Mouse (Mus musculus): ENCODE data around the gene Tbc1d1.

Tbc1d1 gene

DNA sequence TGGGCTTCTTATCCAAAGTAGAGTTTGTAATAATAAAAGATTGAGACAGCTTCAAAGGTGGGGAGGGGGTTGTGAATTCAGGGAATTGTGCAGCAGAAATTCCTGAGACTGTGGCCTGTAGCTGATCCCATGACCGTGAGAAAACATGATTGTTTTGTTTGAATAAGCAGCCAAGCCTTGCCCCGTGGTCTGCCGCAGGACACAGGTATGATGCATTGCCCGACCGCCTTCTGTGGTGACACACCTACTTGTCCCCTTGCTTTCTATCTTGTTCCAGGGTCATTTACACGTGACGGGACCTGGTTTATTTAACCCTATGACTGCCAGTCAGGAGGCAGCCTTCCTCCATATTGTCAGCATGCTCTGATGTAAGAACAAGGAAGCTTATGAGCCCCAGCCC is 123.6 kb downstream of the Tbc1d1 start:
- no peak for DNase-seq (ENCODE audit: low spot score)

DNA sequence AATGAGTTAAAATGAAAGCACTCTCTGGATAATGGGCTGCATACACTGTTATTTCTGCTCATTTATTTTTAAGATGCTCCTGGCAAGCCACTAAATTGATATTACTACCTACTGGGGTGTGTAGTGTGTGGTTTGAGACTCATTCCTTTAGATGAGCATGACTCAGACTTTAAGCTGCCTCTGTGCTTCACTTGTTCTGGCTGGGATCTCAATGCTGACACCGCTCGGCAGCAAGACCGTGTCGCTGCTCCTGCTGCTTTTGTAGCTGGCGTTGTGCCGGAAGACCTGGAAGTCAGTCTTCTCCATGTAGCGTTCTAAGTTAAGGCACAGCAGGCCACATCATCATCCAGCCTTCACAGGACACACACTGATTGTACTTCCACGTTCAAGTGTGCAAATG is 124.1 kb downstream of the Tbc1d1 start:
- DNase-seq (ENCODE audit: low spot score) = no peak

DNA sequence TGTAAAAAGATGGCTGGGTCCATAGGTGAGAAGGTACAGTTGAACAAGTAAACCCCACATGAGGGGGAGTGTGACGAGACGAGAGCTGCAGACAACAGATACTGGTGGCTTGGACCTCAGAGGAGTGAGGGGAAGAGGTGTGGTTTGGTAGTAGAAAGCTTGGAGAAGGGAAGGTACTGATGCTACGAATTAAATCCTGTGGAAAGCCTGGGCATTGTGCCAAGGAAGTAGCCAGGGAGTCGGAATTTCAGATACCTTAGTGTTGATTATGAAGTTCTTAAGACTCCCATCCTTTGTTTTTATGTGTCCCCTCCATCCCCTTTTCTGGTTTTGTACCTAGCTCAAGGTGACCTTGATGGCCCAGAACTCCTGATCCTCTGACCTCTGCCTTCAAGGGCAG is 124.5 kb downstream of the Tbc1d1 start:
- DNase-seq (ENCODE audit: low spot score) = no peak

DNA sequence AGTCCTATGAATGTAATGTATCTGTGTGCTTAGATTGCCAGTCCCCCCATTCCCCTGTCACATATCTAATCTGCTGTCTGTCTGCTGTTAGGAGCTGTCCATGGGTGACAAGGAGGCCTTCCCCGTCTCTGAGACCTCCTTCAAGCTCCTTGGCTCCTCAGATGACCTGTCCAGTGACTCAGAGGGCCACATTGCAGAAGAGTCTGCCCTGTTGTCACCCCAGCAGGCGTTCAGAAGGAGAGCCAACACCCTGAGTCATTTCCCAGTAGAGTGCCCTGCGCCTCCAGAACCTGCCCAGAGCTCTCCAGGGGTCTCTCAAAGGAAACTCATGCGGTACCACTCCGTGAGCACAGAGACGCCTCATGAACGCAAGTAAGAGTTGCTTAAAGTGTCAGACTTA is 125.6 kb downstream of the Tbc1d1 start:
- DNase-seq (ENCODE audit: low spot score) = no peak

DNA sequence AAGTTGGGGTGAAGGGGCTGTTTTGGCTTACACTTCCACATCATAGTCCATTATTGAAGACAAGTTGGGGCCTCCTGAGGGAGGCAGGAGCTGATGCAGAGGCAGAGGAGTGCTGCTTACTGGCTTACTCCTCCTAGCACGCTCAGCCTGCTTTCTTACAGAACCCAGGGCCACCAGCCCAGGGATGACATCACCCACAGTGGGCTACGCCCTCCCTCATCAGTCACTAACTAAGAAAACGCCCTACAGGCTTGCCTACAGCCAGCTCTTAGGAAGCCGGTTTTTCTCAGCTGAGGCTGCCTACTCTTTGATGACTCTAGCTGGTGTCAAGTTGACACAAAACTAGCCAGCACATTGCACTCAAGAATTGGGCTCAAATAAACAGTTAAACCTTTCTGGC is 126.5 kb downstream of the Tbc1d1 start:
- no peak for DNase-seq (ENCODE audit: low spot score)

DNA sequence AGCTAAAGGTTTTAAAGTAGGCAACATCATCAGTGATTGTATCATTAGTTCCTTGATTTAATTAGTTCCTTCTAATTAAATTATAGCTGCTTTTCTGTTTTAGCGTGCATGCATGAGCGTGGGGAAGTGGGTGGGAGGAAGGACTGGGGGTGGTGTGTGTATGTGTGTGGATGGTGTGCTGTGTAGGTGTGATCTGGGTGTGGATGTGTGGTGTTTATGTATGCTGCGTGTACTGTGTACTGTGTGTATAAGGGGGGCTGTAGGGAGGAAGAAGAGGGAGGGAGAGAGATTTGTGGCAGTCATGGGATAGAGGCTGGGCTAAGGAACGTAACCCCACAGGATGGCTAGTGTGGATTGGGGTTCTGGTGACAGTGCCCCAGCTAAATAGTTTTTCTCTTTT is 129.2 kb downstream of the Tbc1d1 start:
- DNase-seq (ENCODE audit: low spot score) = no peak

DNA sequence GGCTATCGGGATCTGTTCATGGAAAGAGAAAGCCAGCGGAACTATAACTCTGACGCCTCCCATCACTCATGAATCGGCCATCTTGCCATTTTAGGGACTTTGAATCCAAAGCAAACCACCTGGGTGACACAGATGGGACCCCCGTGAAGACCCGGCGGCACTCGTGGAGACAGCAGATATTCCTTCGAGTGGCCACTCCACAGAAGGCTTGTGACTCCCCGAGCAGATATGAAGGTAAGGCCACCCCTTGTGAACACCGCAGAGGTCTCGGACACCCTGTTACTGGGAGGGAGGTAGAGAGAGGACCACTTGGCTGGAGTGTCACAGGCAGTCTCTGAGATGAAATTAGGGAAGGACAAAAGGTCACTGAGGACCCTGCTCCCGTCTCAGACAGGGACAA is 129.7 kb downstream of the Tbc1d1 start:
- DNase-seq (ENCODE audit: low spot score) = no peak

DNA sequence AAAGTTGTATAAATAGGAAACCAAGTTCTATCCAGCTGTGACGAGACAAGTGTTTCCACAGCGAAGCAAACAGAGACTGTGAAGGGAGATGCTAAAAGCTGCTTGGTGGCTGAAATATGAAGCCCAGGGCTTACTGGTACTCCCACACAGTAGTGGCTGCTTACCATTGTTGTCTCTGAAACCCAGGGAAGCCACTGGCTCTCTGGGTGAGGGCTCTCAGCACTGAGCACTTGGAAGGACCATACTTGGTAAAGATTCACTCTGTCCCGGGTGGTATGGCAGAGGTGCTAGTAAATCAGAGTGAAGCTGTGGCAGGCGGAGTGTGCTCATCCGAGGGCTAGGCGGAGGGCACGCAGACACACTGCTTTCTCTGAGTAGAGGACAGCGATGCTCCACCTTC is 131.2 kb downstream of the Tbc1d1 start:
- DNase-seq (ENCODE audit: low spot score) = no peak

DNA sequence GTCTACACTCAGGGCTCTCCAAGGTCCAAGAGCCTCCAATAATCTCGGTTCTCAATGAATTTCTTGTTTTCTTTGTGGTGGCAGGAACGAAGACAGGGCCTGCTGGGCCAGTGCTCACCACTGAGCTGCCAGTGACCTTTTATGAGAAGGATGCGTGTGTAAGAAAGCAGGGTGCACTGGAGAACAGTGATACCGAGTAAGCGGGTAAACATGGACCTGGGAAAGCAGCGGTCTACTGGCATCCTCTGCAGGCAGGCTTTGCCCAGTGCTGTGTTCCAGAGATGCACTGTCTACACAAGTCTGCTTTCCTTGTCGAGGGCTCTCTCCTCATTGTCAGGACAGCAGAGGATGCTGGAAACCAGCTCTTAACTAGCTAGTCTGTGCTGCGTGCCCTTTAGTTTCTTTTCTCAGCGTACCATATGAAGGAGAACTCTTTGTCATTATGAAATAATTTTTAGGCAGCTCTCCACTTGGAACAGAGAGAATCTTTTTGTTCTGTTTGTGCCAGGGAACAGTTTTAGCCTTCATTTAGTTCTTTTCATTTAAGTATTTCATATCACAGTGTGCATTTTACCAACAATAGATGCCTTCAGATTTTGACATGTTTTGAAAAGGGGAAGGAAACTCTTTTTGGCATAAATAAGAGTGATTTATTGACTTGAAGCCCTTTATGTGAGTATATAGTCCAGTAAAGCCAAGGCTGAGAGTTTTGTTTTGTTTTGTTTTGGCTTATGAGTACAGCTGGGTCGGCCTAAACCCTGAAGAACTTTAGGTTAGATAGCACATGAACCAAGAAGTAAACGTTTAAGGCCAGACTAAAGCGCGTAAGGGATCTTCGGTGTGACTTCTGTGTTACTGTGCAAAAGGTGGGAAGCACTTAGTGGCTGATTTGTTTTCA is 132.2 kb downstream of the Tbc1d1 start:
- DNase-seq (ENCODE audit: low spot score) = no peak

DNA sequence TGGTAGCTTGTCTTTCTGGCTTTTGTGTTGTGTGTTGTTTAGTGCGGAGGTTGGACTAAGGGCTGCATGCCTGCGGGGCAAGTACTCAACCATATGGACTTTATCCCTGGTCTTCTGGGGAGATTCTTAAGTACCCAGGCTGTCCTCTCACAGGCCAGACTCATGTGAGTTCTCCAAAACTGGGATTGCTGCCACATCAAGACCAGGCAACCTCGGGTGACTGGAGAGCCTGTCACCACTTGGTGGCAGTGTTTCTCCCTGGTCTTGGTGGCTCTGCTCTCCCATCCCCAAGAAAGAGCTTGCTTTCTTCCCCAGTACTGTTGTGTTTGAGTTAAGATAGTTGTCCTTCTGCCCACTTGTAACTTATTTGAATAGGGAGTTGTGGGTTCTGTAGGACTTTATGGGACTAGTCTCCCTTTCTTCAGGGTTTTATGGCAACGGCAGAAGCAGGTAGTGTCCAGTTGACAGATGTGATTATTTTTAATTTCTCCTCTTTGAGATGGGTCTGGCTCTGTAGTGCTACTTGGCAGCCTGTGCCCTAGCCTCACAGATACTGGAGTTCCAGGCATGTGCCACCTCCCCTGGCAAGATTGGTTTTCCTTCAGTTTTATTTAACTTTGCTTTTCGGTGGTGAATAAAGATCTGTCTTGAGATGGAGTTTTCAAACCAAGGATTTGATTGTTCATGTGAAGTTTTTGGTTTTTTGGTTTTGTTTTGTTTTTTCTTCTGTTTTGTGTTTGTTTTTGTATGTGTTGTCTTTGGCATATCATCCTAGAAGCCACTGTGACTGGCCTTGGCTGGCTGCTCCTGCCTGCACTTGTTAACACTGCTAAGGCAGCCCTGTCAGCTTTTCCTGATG is 133.3 kb downstream of the Tbc1d1 start:
- DNase-seq (ENCODE audit: low spot score) = peak; percentile 84

DNA sequence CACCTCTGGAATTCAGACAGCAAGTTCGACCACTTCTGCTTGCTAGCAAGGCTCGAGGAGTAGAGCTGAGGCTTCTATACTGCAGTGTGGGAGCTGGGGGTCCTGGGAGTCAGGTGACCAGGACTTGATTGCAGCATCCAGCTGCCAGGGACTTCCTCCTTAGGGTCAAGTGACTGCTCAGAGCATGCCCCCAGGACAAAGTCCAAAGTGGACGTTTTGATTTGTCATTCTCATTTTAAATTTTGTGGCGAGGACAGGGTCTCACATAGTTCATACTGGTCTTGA is 133.9 kb downstream of the Tbc1d1 start:
- no peak for DNase-seq (ENCODE audit: low spot score)

DNA sequence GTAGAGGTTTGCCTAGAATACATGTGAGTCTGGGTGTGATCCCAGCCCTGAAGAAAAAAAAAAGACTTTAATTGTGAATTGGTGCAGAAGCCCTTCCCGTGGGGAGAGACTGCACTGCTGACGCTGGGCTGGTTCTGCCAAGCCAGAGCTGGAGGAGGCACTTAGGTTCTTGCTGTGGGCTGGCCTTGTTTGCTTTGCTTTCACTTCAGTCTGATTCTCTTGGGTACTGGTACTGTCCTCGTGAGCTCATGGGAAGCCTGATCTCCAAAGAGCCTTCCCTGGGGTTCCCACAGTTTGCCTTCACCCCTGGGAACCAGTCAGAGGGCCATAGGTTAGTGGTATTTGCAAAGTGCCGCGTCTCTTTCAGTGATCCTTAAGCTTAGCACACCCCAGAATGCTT is 135.6 kb downstream of the Tbc1d1 start:
- no peak for DNase-seq (ENCODE audit: low spot score)

DNA sequence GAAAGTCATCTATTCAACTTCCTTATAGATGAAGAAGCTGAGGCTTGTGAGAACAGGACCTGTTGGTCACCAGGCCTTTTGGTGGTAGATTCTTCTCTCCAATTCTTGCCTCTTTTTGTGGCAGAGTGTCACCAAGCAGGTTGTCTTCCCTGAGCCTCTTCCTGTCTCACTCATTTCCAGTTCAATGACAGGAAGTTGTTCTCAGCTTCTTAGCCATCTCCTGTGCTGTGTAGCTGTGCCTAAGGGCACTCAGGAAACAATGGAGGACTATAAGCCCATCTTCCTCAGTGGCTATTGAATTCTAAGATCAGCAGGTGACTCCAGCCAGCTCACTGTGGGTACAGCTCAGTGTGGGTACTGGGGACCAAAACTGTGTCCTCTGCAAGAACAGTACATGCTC is 139.5 kb downstream of the Tbc1d1 start:
- DNase-seq (ENCODE audit: low spot score) = no peak

DNA sequence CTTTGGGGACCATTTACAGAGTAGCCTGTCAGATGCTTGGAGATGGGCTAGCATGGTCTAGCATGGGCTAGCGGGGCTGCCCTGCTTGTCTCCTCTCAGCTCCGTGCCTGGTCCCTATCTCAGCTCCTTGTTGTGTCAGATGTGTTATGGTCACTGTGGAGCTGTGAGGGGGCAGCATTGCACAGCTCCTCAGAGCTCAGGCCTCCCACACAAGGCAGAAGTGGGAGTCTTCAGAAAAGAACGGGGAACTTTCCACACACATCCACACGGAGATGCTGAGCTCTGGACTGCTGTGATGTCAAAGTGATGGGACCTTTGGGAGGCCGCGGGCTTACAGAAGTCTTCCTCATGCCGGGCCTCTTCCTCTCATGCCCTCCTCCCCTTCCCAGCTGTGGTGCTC is 140.2 kb downstream of the Tbc1d1 start:
- DNase-seq (ENCODE audit: low spot score) = no peak

DNA sequence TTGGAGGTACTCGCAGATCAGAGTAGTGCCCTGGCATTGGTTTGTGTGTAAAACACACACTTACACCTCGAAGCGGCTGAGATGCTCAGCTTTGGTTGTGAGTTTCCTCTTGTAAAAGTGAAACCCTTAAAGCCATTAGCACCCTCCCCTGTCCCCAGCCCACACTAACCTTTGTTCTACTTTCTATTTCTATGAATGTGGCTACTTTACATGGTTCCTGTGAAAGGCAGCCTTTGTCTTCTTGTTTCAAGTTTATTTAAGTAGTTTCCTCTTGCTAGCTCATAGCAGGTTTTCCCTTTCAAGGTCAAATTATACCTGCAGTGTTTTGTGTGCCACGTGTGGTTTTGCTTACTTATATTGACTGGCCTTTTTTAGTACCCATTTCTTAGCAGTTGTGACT is 141.0 kb downstream of the Tbc1d1 start:
- DNase-seq (ENCODE audit: low spot score) = no peak

DNA sequence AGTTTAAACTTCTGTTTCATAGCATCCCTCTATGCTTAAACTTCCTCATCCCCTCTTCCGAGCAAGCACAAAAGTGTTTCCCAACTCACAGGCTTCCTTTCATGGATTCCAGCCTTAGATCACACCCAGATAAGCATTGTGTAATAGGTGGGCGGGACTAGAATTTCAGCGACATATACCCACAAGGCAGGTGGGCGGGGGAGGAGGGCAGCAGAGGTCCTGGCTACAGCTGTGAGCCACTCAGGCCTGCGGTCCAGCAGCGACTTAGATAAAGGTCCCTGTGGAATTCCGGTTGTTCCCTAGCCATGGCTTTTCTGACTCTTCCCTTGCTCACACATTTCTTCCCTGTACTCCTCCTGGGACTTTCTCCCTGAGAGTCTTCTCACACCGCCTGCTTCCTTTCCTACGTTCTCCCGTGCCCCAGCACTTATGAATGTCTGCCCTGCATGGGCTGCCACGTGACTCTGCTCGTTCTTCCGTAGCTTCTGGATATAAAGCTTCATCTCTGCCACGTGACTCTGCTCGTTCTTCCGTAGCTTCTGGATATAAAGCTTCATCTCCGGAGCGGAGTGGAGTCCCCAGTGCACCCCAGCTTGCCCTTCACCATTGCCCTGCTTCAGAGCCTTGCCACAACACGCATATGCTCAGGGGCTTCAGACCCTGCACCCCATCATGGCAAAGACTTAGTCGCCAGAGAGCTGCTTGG is 142.4 kb downstream of the Tbc1d1 start:
- DNase-seq (ENCODE audit: low spot score) = peak; percentile 67

DNA sequence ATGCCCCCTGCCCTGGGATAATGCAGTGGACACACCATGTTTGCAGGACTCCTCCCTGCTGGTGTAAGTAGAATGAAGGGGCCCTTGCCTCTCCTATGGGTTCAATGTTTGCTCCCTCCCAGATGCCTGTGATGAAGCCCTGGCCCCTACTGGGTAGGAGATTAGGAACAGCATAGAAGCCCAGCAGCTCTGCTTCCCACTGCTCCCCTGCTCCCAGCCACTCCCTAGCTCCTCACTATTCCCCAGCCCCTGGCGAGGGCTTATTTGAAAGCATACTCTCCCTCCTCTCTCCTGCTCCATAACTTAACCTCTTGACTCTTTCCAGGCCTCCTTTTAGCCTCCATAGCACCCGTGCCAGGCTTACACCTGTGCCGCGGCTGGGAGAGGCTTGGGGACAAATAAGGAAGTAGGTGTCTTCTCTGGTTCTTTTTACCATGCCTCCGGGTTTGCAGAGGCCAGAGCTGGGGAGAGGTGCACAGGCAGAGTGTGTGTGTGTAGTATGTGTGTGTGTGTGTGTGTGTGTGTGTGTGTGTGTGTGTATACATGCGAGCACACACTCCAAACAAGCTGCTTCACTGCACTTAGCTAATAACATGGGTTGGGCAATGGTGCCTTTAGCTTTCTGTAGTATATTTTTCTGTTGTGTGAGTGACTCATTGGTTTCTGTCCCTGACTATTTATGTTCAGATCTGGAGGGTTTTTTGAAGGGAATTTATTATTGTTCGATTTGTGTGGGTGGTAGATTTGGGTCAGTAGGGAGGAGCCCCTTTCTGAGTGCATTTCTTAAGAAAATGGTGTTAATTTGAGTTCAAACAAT is 143.6 kb downstream of the Tbc1d1 start:
- DNase-seq (ENCODE audit: low spot score) = no peak

DNA sequence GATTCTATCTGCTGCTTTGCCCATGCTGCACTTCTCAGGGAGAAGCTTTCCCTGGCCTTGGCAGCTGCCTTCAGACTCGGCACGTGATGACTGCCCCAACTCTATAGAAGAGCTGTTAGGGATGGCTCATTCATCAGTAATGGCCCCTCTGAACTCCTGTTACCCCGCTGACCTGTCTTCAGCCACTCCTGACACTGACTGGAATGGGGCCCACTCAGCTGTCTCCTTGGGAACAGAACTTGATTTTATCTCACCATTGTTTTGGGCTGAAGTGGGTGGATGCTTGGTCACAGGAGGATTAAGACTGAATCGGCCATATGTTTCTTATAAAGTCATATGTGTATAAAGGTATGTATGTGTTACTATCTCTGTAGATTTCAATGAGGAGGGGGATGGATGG is 145.1 kb downstream of the Tbc1d1 start:
- no peak for DNase-seq (ENCODE audit: low spot score)

DNA sequence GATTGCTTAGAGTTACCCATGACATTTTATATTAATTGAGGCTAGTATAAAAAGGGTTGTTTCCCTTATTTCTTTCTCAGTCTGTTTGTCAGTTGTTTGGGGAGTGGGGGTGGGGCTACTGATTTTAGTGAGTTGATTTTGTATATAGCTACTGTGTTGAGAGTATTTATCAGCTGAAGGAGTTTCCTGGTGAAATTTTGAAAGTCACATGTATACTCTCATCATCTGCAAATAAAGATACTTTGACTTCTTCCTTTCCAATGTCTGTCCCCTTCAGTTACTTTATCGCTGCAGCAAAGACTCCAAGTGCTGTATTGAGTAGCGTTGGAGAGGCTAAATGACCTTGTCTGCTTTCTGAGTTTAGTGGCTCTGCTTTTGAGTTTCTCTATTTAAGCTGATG is 151.2 kb downstream of the Tbc1d1 start:
- DNase-seq (ENCODE audit: low spot score) = no peak

DNA sequence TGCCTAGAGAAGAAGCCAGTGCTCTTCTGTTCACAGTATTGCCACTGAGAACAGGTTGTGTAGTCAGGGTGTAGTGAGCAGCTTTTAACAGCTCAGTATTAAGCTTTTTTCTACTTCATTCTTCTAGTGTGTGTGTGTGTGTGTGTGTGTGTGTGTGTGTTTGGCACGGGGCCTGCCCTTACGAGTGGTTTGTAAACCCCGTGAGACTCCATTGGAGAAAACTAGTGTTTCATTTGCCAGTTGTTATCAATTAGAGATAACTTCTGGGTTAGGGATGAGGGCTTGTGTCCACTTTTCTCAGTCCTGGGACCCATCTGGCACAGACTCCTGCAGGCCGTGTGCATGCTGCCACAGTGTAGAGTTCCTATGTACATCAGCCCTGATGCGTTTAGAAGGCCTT is 156.2 kb downstream of the Tbc1d1 start:
- DNase-seq (ENCODE audit: low spot score) = no peak

DNA sequence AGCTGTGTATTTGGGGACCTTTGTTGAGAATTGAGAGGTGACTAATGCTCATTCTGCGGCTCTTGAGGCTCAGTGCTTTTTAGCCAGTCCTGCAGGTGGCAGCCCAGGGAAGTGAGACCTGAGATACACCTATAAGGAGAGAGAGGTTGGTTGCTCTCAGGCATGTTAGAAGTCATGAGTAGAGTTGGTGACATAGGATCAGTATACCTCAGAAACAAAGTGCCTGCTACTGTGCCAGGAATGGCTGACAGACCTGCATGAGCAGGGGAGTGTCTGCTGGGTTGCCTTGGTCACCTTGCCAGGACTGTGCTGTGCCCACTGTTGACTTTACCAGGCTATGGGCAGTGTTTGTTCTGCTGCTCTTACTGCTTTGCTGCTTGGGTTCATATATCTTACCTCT is 157.4 kb downstream of the Tbc1d1 start:
- no peak for DNase-seq (ENCODE audit: low spot score)
